Mouse (Mus musculus) layer of hippocampus, postnatal 14 days (tissue): ENCODE measurements around the gene Gstk1. TPM values are rescaled to one million over a fixed set of nuclear protein-coding genes. Genes with fewer than 3 reads are reported as not detected.

ENCODE experiments used
- DNase-seq, 2 experiments: peaks; one replicate each; pipeline ENCODE4 v3.0.0; 2021 to 2022; ENCODE audit warnings: low spot score in 2 of 2, mixed read lengths in 1 of 2
- long read RNA-seq, 2 experiments: library from polyadenylated mRNA; stranded (forward); transcript quantifications; one replicate each; pipeline ENCODE4 v2.0.0; 2021
- total RNA-seq, 2 experiments: library from RNA; stranded (reverse); gene quantifications; 2 replicates each; pipeline ENCODE4 v1.2.3; 2021

The Gstk1 gene
- total RNA-seq, result 1 to 10 TPM; 8.6 to 8.9 TPM
- long read RNA-seq, experiment 1, partial matches to known transcripts, result 0 of 2 reads
- long read RNA-seq, experiment 1, other reads (novel, unspliced or antisense), result 1 of 2 reads
- long read RNA-seq, experiment 2, transcript Gstk1-201 (8 exons, 930 nt), result major isoform, 6 of 7 reads
- long read RNA-seq, experiment 2, partial matches to known transcripts, result 0 of 7 reads
- long read RNA-seq, experiment 2, other reads (novel, unspliced or antisense), result 1 of 7 reads

- DNase-seq, result peak; percentile 46 to 70
Measured at GRCm38 (mm10) chr6:42245711-42246353, at the start of gene Gstk1. Gene Gstk1, plus strand, starts transcription at chr6:42245935.

GRCm38 (mm10) chr6:42197710-42198109, 48.0 kb upstream of the Gstk1 start:
- peak; percentile 2 to 52 for DNase-seq

- no peak for DNase-seq
Measured at GRCm38 (mm10) chr6:42199498-42199897, 46.2 kb upstream of the Gstk1 start.

GRCm38 (mm10) chr6:42215028-42215427, 30.7 kb upstream of the Gstk1 start, which contains the start of gene Tas2r144:
Gene Tas2r144, plus strand, starts transcription at chr6:42215328.
- DNase-seq, result no peak

- DNase-seq, result no peak
Measured at GRCm38 (mm10) chr6:42222286-42222685, 23.4 kb upstream of the Gstk1 start.

- DNase-seq, result no peak
Measured at GRCm38 (mm10) chr6:42225046-42225445, 20.7 kb upstream of the Gstk1 start.

- peak; percentile 46 to 77 for DNase-seq
Measured at GRCm38 (mm10) chr6:42227240-42228101, 18.3 kb upstream of the Gstk1 start.

GRCm38 (mm10) chr6:42229610-42230009, 16.1 kb upstream of the Gstk1 start:
- DNase-seq, result no peak

- peak in 1 of 2 experiments; percentile 39 for DNase-seq
Measured at GRCm38 (mm10) chr6:42231191-42231590, 14.5 kb upstream of the Gstk1 start.

- DNase-seq, result no peak
Measured at GRCm38 (mm10) chr6:42237276-42237805, 8.4 kb upstream of the Gstk1 start.

- DNase-seq, result no peak
Measured at GRCm38 (mm10) chr6:42241311-42242045, 4.3 kb upstream of the Gstk1 start.

GRCm38 (mm10) chr6:42247173-42247572, 1.4 kb downstream of the Gstk1 start:
- DNase-seq, result no peak

- no peak for DNase-seq
Measured at GRCm38 (mm10) chr6:42247981-42248380, 2.2 kb downstream of the Gstk1 start.

GRCm38 (mm10) chr6:42251791-42252190, 6.1 kb downstream of the Gstk1 start:
- no peak for DNase-seq

- DNase-seq, result peak in 1 of 2 experiments; percentile 14
Measured at GRCm38 (mm10) chr6:42253103-42253502, 7.4 kb downstream of the Gstk1 start.

- peak; percentile 34 to 48 for DNase-seq
Measured at GRCm38 (mm10) chr6:42257303-42257863, 11.6 kb downstream of the Gstk1 start.

- DNase-seq, result no peak
Measured at GRCm38 (mm10) chr6:42260430-42260829, 14.7 kb downstream of the Gstk1 start.

- DNase-seq, result no peak
Measured at GRCm38 (mm10) chr6:42261524-42262170, 15.9 kb downstream of the Gstk1 start, which contains the start of gene Tmem139. Gene Tmem139, plus strand, starts transcription at chr6:42261970.

- DNase-seq, result peak; percentile 95 to 99
Measured at GRCm38 (mm10) chr6:42264626-42265312, 19.0 kb downstream of the Gstk1 start, which contains the start of gene Casp2. Gene Casp2, plus strand, starts transcription at chr6:42264985.
